Mouse (Mus musculus) ES-E14 (cell line): ENCODE measurements at regions not wholly inside any gene's neighbourhood (a gene's known extent, or its start where the extent isn't known, plus 50 kb on each side); places are given as distances from the start of the nearest gene placed in this dataset.

ENCODE experiments used
- DNase-seq: peaks from one replicate; pipeline ENCODE4 v3.0.0-alpha.2; 2013; ENCODE audit warnings: low read depth, low spot score
- H3K27ac ChIP-seq: 2 replicates; pipeline ENCODE4 v1.5.1; 2012; ENCODE audit warnings: low read depth, mild to moderate bottlenecking, low read length, moderate library complexity, mixed read lengths; ENCODE audit not compliant: poor library complexity, insufficient read depth, severe bottlenecking
- H3K36me3 ChIP-seq: 2 replicates; pipeline ENCODE4 v1.6.1; 2012; ENCODE audit warnings: mild to moderate bottlenecking, low read length, moderate library complexity, mixed read lengths; ENCODE audit not compliant: control insufficient read depth, poor library complexity, insufficient read depth, severe bottlenecking
- H3K4me1 ChIP-seq, 2 experiments: fragments of 150-350 bp in 1 of 2; sonication (generic) in 1 of 2; 2 replicates each; pipeline ENCODE4 v1.6.1; 2012; ENCODE audit warnings: low read length in 2 of 2, mild to moderate bottlenecking in 1 of 2, mixed read lengths in 1 of 2; ENCODE audit not compliant: control insufficient read depth in 2 of 2, insufficient read depth in 2 of 2, poor library complexity in 1 of 2
- H3K4me3 ChIP-seq, 2 experiments: fragments of 150-350 bp in 1 of 2; sonication (generic) in 1 of 2; 2 replicates each; pipeline ENCODE4 v1.5.1; 2012; ENCODE audit warnings: low read length in 2 of 2, low read depth in 1 of 2, mild to moderate bottlenecking in 1 of 2, mixed read lengths in 1 of 2; ENCODE audit not compliant: insufficient read depth in 1 of 2, poor library complexity in 1 of 2, severe bottlenecking in 1 of 2
- H3K9ac ChIP-seq: 2 replicates; pipeline ENCODE4 v1.6.1; 2012; ENCODE audit warnings: low read depth, mild to moderate bottlenecking, low read length, mixed read lengths; ENCODE audit not compliant: poor library complexity, insufficient read depth, severe bottlenecking
- H3K9me3 ChIP-seq: fragments of 150-350 bp; sonication (generic); 2 replicates; pipeline ENCODE4 v1.6.1; 2012; ENCODE audit warnings: low read depth, mild to moderate bottlenecking, low read length; ENCODE audit not compliant: control insufficient read depth, insufficient read depth
- CHD2 ChIP-seq: IDR thresholded peaks from 2 replicates; pipeline ENCODE4 v1.6.1; 2014; ENCODE audit warnings: mild to moderate bottlenecking, low read depth, low read length, inconsistent platforms
- HCFC1 ChIP-seq: IDR thresholded peaks from 2 replicates; pipeline ENCODE4 v1.6.1; 2012; ENCODE audit warnings: low read length, inconsistent platforms, borderline replicate concordance; ENCODE audit not compliant: insufficient read depth
- MAFK ChIP-seq: IDR thresholded peaks from 2 replicates; pipeline ENCODE4 v1.6.1; 2014; ENCODE audit warnings: mild to moderate bottlenecking, low read depth, low read length, inconsistent platforms; ENCODE audit not compliant: insufficient read depth
- ZC3H11A ChIP-seq: IDR thresholded peaks from 2 replicates; pipeline ENCODE4 v1.6.1; 2012; ENCODE audit warnings: low read depth, mild to moderate bottlenecking, inconsistent platforms, low read length, borderline replicate concordance
- ZNF384 ChIP-seq: IDR thresholded peaks from 2 replicates; pipeline ENCODE4 v1.6.1; 2012; ENCODE audit warnings: low read depth, low read length, inconsistent platforms
- in situ Hi-C, 2 experiments: fragments of 600-800 bp; cut with MboI; formaldehyde crosslinking; loops; one replicate each; pipeline ENCODE4 v1.15.1; 2025; ENCODE audit warnings: low sequenced_read_pairs in 2 of 2, inconsistent platforms in 1 of 2; ENCODE audit not compliant: unreplicated experiment in 2 of 2

GRCm38 (mm10) chr10:37478108-37478507 lies 339.4 kb upstream of the Marcks start:
- Histone ChIP-seq H3K27ac (no peak overlapping the region), H3K4me1 (peaks cover 0 to 2% of the 10 kb centered on the region in 2 experiments; a peak in 1 of 4 replicates), H3K36me3 (no peaks in the 10 kb centered on the region), H3K9me3 (no peaks in the 10 kb centered on the region), H3K4me3 (no peak overlapping the region), H3K9ac (no peak overlapping the region)
- no peak for DNase-seq
- TF ChIP-seq ZNF384 (no peak), CHD2 (no peak), HCFC1 (no peak), MAFK (no peak), ZC3H11A (no peak)
- in situ Hi-C loops, result no loop called here

- DNase-seq, result peak; percentile 37
- in situ Hi-C loops, result no loop called here
- H3K27ac ChIP-seq, result no peak overlapping the region
- H3K4me1 ChIP-seq, result peaks cover 0 to 2% of the 10 kb centered on the region in 2 experiments; a peak in 1 of 4 replicates
- H3K36me3 ChIP-seq, result no peaks in the 10 kb centered on the region
- H3K4me3 ChIP-seq, result no peak overlapping the region
- no peak overlapping the region for H3K9ac ChIP-seq
- TF ChIP-seq ZNF384, result no peak
- no peak for TF ChIP-seq HCFC1
- no peak for TF ChIP-seq MAFK
- no peak for TF ChIP-seq ZC3H11A
- no peak for TF ChIP-seq CHD2
- H3K9me3 ChIP-seq, result no peaks in the 10 kb centered on the region
Observed at GRCm38 (mm10) chr10:37473086-37473485, 334.4 kb upstream of the Marcks start.

- Histone ChIP-seq H3K4me3 (no peak overlapping the region), H3K9me3 (no peaks in the 10 kb centered on the region), H3K9ac (no peak overlapping the region), H3K4me1 (no peaks in the 10 kb centered on the region), H3K36me3 (no peaks in the 10 kb centered on the region), H3K27ac (no peak overlapping the region)
- TF ChIP-seq ZNF384 (no peak), CHD2 (no peak), HCFC1 (no peak), MAFK (no peak), ZC3H11A (no peak)
- no peak for DNase-seq
- in situ Hi-C loops, result no loop called here
Observed at GRCm38 (mm10) chr10:37457384-37457783, 318.7 kb upstream of the Marcks start.

- no peak for TF ChIP-seq CHD2
- no peak for TF ChIP-seq ZC3H11A
- no peak for TF ChIP-seq HCFC1
- TF ChIP-seq ZNF384, result no peak
- TF ChIP-seq MAFK, result no peak
- no peak overlapping the region for H3K9ac ChIP-seq
- no peak for DNase-seq
- in situ Hi-C loops, result no loop called here
- H3K4me3 ChIP-seq, result no peak overlapping the region
- H3K4me1 ChIP-seq, result no peaks in the 10 kb centered on the region
- H3K9me3 ChIP-seq, result no peaks in the 10 kb centered on the region
- H3K36me3 ChIP-seq, result no peaks in the 10 kb centered on the region
- no peak overlapping the region for H3K27ac ChIP-seq
Observed at GRCm38 (mm10) chr10:37449894-37450293, 311.2 kb upstream of the Marcks start.
